Mouse (Mus musculus): ENCODE data around the gene Bahcc1. TPM values are rescaled to one million over a fixed set of nuclear protein-coding genes. Genes with fewer than 3 reads are reported as not detected.

Gene Bahcc1
- polyA plus RNA-seq, 1 experiment, result 12.4 TPM

DNA sequence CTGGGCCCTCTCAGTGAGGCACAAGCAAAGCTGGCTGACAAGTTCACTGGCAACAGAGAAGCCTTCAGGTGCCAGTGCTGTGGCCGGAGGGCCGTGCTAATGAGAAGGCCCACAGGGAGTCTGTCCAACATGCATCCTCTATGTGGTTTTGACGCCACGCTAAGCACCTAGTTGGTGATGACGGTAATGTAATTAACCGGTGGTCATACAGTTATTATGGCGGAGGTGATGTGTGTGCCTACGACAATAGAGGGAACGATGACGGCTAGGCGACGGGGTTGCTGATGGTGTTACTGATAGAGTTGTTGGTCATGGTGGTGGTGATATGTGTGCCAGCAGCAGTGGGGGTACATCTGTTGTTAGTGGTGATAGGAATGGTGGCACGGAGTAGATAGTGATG is 25.2 kb downstream of the Bahcc1 start:
- WGBS, result 97% methylated on average over 13 of the region's 13 CpGs
- DNase-seq, result no peak
- TF ChIP-seq CTCF (IDR thresholded peaks at IDR 0.05; ENCODE audit: insufficient read depth, low read length), result no peak
- H3K4me1 ChIP-seq (ENCODE audit: control insufficient read depth, insufficient read depth, low read length), result peaks cover 58% of the 10 kb centered on the region
- H3K4me3 ChIP-seq (replicated peaks; ENCODE audit: extremely low read depth, low read depth, low read length), result no peak overlapping the region

DNA sequence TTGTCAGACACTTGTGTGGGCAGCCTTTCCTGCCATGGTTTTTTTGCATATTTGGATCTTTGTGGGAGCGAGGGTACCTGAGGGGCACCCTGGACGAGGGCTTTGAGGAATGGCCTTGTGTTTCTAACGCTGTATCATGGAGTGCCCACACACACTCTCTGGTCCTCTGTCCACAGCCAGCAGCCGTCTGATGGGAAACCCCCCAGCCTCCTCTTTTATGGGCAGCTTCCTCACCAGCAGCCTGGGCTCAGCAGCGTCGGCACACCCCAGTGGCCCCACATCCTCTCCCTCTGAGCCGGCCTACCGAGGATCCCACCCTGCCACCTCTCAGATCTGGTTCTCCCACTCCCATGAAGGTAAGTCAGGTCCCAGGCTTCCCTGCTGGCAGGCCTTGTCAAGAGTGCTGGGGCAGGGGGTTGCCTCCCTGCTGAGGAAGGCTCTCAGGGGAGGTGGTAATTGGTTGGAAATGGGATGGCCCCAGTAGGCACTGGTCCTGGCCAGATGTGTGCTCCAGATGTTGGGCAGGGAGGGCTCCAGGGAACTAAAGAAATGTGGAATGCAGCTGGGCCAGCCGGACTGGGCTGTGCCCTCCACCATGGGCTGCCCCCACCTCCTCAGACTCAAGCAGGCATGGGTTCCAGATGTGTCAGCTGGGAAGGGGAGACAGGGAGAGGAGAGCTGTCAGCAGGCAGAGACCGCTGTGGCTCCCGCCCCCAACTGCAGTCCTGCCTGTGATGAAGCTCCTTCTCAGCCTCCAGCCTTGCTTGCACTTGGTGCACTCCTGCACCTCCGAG is 26.3 kb downstream of the Bahcc1 start:
- H3K4me1 ChIP-seq (ENCODE audit: control insufficient read depth, insufficient read depth, low read length), result peaks cover 52% of the 10 kb centered on the region
- 75% methylated on average over 12 of the region's 12 CpGs for WGBS
- DNase-seq, result no peak
- TF ChIP-seq CTCF (IDR thresholded peaks at IDR 0.05; ENCODE audit: insufficient read depth, low read length), result no peak
- no peak for TF ChIP-seq POLR2A (IDR thresholded peaks at IDR 0.05; ENCODE audit: borderline replicate concordance, extremely low read depth, low read depth, low read length)
- no peak overlapping the region for H3K4me3 ChIP-seq (replicated peaks; ENCODE audit: extremely low read depth, low read depth, low read length)

DNA sequence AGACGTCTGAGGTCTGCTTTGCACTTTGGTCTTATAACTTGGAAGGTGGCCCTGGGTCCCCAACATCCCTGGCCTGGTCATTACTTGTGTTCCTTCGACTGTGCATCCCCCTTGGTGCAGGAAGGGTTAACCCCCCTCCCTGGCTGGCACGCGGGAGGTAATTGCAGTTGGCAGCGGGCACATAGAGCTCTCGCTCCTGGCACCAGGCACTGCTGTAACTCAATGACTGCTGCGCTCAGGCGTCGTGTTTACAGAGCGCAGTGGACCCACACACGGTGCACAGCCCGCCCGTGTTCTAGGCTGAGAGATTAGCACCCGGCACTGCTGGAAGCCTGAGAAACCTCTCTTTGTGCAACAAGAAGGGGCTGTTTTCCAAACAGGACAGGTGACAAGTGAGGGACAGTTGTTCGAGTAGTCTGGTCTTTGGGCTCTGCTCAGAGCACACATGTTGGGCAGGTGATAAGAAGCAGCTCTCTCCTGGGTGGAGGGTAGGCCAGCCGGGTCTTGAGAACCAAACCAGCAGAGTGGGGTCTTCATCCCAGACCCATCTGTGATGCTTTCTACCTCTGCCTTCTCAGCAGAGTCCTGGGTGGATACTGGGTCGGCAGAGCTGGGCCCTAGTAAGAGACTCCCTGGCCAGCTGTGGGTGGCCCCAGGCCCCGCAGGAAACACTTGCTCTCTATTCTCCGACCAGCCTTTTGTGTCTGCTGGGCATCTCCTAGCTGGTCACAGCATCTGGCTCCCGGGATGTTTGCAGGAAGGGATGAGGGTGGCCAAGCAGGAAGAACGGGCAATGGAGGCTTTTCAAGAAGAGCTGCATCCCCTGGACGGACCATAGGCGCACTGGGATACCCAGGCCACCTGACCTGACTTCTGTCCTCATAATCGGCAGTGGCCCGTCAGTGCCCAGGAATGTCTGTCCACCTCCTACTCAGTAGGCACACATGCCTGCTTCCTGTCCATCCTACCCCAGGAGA is 27.3 kb downstream of the Bahcc1 start:
- Histone ChIP-seq H3K4me1 (ENCODE audit: control insufficient read depth, insufficient read depth, low read length) (peaks cover 43% of the 10 kb centered on the region), H3K4me3 (replicated peaks; ENCODE audit: extremely low read depth, low read depth, low read length) (no peak overlapping the region)
- no peak for TF ChIP-seq POLR2A (IDR thresholded peaks at IDR 0.05; ENCODE audit: borderline replicate concordance, extremely low read depth, low read depth, low read length)
- TF ChIP-seq CTCF (IDR thresholded peaks at IDR 0.05; ENCODE audit: insufficient read depth, low read length), result no peak
- DNase-seq, result no peak
- 53% methylated on average over 25 of the region's 25 CpGs for WGBS

DNA sequence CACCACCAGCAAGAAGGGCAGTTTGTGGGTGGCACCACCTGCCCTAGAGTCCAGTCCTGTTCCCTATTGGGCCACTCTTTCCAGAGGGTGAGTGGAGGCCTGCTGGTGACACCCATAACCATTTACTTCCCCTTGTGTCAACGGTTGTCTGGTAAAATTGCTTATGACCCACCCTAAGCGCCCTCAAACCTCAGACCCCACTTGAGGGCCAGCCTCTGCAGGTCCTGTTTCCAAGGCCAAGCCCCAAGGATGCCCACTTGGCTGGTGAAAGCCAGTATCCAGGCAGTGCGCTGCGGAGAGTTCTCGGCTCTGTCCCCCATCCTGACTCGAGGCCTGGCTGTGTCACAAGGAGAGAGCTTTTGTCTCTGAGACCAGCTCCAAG is 28.0 kb downstream of the Bahcc1 start:
- 76% methylated on average over 6 of the region's 6 CpGs for WGBS
- TF ChIP-seq POLR2A (IDR thresholded peaks at IDR 0.05; ENCODE audit: borderline replicate concordance, extremely low read depth, low read depth, low read length) (no peak), CTCF (IDR thresholded peaks at IDR 0.05; ENCODE audit: insufficient read depth, low read length) (no peak)
- peaks cover 38% of the 10 kb centered on the region for H3K4me1 ChIP-seq (ENCODE audit: control insufficient read depth, insufficient read depth, low read length)
- no peak overlapping the region for H3K4me3 ChIP-seq (replicated peaks; ENCODE audit: extremely low read depth, low read depth, low read length)
- DNase-seq, result no peak

DNA sequence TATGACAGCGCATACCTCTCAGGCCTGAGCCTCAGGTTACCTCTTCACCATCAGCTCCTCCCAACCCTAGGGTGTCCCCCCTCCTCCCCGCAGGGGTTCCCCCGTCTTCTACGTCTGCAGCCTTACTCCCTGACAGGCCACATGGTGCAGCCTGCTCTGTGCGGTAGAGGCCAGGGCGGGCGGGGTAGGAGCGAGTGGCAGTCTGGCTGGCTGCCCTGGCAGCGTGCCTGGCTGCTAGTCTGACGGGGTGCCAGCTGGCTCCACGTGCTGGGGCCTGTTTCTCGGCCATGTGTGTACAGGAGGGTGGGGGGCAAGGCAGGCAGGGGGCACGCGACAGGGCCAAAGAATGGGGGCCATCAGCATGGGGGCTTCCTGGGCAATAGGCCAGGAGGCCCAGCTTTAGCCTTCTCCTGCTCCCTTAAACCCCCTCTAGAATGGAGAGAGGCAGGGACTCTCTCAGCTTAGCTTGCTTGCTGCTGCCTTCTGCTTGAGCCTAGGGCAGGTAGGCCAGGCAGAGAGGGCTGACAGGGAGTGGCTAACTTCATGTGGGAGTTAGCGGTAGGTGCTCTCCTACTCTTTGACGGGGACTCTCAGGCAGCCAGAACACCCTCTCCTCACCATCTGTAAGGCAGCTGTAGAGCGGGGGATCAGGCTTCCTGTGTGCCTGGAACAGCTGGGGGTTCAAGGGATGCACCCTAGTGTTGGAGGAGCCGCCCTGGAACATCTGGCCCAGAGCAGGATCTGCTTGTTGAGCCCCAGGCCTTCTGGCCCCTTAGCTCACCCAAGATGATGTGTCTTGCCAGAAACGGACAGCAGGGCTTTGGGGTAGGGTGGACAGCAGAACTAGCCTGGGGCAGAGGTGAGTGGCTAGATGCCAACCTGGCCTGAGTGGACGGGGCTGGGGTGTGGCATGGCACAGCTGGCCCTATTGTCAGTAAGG is 28.9 kb downstream of the Bahcc1 start:
- 8% methylated on average over 20 of the region's 20 CpGs for WGBS
- peak; percentile 97 for DNase-seq
- H3K4me1 ChIP-seq (ENCODE audit: control insufficient read depth, insufficient read depth, low read length), result peaks cover 32% of the 10 kb centered on the region
- no peak overlapping the region for H3K4me3 ChIP-seq (replicated peaks; ENCODE audit: extremely low read depth, low read depth, low read length)
- TF ChIP-seq POLR2A (IDR thresholded peaks at IDR 0.05; ENCODE audit: borderline replicate concordance, extremely low read depth, low read depth, low read length) (no peak), CTCF (IDR thresholded peaks at IDR 0.05; ENCODE audit: insufficient read depth, low read length) (no peak)

DNA sequence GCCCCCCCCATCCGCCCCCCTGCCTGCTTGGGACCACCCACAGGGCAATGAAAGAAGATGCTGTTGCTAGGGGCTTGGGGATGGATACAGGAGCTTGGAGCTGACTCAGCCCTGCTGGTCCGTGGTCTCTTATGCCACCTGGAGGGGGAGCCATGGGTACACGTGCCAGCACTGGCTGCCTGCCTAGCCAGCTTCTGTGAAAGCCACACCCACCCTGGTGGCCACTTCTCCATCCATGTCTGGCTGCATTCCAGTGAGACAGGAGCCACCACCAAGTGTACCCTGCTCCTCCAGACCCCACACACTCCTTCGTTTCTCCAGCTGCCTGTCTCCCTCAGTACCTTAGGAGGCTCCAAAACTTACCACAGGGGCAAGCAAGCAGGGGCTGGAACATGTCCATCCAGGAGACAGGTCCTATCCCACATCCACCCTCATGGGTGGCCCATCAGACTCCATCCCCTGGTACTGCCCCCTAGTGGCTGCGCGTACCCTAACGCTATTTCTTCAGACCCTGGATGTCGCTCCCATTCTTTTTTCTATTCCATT is 29.7 kb downstream of the Bahcc1 start:
- TF ChIP-seq CTCF (IDR thresholded peaks at IDR 0.05; ENCODE audit: insufficient read depth, low read length) (peak; percentile 84), POLR2A (IDR thresholded peaks at IDR 0.05; ENCODE audit: borderline replicate concordance, extremely low read depth, low read depth, low read length) (no peak)
- Histone ChIP-seq H3K4me3 (replicated peaks; ENCODE audit: extremely low read depth, low read depth, low read length) (no peak overlapping the region), H3K4me1 (ENCODE audit: control insufficient read depth, insufficient read depth, low read length) (peaks cover 29% of the 10 kb centered on the region)
- 17% methylated on average over 8 of the region's 8 CpGs for WGBS
- peak; percentile 89 for DNase-seq

DNA sequence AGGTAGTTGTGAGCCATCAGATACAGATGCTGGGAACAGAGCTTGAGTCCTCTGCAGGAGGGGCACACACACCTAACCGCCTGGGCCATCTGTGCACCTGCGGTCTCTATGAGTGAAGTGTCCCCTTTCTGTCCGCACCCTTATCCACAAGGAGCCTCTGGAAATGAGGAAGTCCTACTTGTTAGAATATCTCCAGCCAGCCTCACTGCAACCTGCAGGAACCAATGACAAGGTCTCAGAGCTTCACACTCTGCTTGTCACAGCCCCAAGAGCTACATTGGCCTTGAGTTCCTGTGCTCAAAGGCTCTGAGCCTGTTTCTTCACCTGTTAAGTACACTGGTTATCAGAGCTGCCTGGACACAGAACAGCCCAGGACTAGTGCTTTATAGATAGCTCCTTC is 30.4 kb downstream of the Bahcc1 start:
- Histone ChIP-seq H3K4me1 (ENCODE audit: control insufficient read depth, insufficient read depth, low read length) (peaks cover 29% of the 10 kb centered on the region), H3K4me3 (replicated peaks; ENCODE audit: extremely low read depth, low read depth, low read length) (no peak overlapping the region)
- DNase-seq, result no peak
- TF ChIP-seq POLR2A (IDR thresholded peaks at IDR 0.05; ENCODE audit: borderline replicate concordance, extremely low read depth, low read depth, low read length) (no peak), CTCF (IDR thresholded peaks at IDR 0.05; ENCODE audit: insufficient read depth, low read length) (no peak)
- 81% methylated on average over 3 of the region's 3 CpGs for WGBS

DNA sequence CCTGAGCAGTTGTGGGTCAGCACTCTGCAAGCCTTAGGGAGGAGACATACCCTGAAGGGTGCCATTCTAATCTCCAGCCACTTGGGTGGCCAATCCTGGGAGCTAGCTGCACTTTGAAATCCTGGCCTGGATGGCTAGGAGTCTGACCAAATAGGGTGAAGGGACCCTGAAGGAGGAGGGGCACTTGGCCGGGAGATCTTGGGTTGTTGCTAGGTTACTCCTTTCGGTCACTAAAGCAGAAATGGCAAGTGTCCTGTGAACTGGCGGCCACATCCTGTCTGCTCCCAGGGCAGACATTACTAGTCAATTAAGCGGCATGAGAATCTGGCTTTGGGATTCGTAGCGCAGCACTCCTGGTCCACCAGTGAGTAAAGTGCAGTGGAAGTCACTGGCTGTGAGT is 31.3 kb downstream of the Bahcc1 start:
- Histone ChIP-seq H3K4me3 (replicated peaks; ENCODE audit: extremely low read depth, low read depth, low read length) (no peak overlapping the region), H3K4me1 (ENCODE audit: control insufficient read depth, insufficient read depth, low read length) (peaks cover 29% of the 10 kb centered on the region)
- WGBS, result 59% methylated on average over 6 of the region's 6 CpGs
- no peak for DNase-seq
- no peak for TF ChIP-seq POLR2A (IDR thresholded peaks at IDR 0.05; ENCODE audit: borderline replicate concordance, extremely low read depth, low read depth, low read length)
- no peak for TF ChIP-seq CTCF (IDR thresholded peaks at IDR 0.05; ENCODE audit: insufficient read depth, low read length)
